Mouse (Mus musculus): Measurements from ENCODE around the gene Trim75. TPM values are rescaled to one million over a fixed set of nuclear protein-coding genes. Genes with fewer than 3 reads are reported as not detected.
A peak's percentile ranks its signal among the peaks of the same experiment; 100 is the strongest.
"Not testable (repeated sequence)": the region's sequence is repeated elsewhere in the genome, so short reads cannot be mapped to it uniquely, and the experiment has no call there.

The Trim75 gene
- total RNA-seq (2021), result not detected
- long read RNA-seq, experiment 1, result 0 reads
- long read RNA-seq, experiment 2, result 0 reads

GRCm38 (mm10) chr8:64987731-64988130 lies at the start of gene Trim75:
TSS of gene Trim75 (minus strand) at chr8:64987831.
- DNase-seq (ENCODE audit: low spot score in 2 of 2), result no peak

- DNase-seq (ENCODE audit: low spot score in 2 of 2), result no peak
Observed at GRCm38 (mm10) chr8:65037117-65037533, 49.5 kb upstream of the Trim75 start, which contains the start of gene Apela. TSS of gene Apela (minus strand) at chr8:65037336.

- DNase-seq (ENCODE audit: low spot score in 2 of 2), result no peak
Observed at GRCm38 (mm10) chr8:65034136-65034535, 46.5 kb upstream of the Trim75 start.

GRCm38 (mm10) chr8:65033056-65033455 lies 45.4 kb upstream of the Trim75 start:
- DNase-seq (ENCODE audit: low spot score in 2 of 2), result no peak

- no peak for DNase-seq (ENCODE audit: low spot score in 2 of 2)
Observed at GRCm38 (mm10) chr8:65032107-65032506, 44.5 kb upstream of the Trim75 start.

GRCm38 (mm10) chr8:65030735-65031485 lies 43.3 kb upstream of the Trim75 start:
- no peak for DNase-seq (ENCODE audit: low spot score in 2 of 2)

GRCm38 (mm10) chr8:65029776-65030175 lies 42.1 kb upstream of the Trim75 start:
- no peak for DNase-seq (ENCODE audit: low spot score in 2 of 2)

GRCm38 (mm10) chr8:65028959-65029686 lies 41.5 kb upstream of the Trim75 start:
- DNase-seq (ENCODE audit: low spot score in 2 of 2), result no peak

- peak; percentile 20 to 38 for DNase-seq (ENCODE audit: low spot score in 2 of 2)
Observed at GRCm38 (mm10) chr8:65022485-65022884, 34.9 kb upstream of the Trim75 start.

GRCm38 (mm10) chr8:65018423-65018822 lies 30.8 kb upstream of the Trim75 start, which contains the start of the genes Trim61 and Trim60:
TSS of gene Trim61 (minus strand) at chr8:65018523.
TSS of gene Trim60 (minus strand) at chr8:65018584.
- no peak for DNase-seq (ENCODE audit: low spot score in 2 of 2)

- not testable (repeated sequence) for DNase-seq (ENCODE audit: low spot score in 2 of 2)
Observed at GRCm38 (mm10) chr8:65007616-65008015, 20.0 kb upstream of the Trim75 start.

GRCm38 (mm10) chr8:64998806-64999365 lies 11.3 kb upstream of the Trim75 start:
- no peak for DNase-seq (ENCODE audit: low spot score in 2 of 2)

- DNase-seq (ENCODE audit: low spot score in 2 of 2), result no peak
Observed at GRCm38 (mm10) chr8:64983150-64983897, 4.3 kb downstream of the Trim75 start.

GRCm38 (mm10) chr8:64962836-64963235 lies 24.8 kb downstream of the Trim75 start:
- DNase-seq (ENCODE audit: low spot score in 2 of 2), result no peak

GRCm38 (mm10) chr8:64959025-64959424 lies 28.6 kb downstream of the Trim75 start:
- DNase-seq (ENCODE audit: low spot score in 2 of 2), result no peak

GRCm38 (mm10) chr8:64952101-64952500 lies 35.5 kb downstream of the Trim75 start:
- DNase-seq (ENCODE audit: low spot score in 2 of 2), result no peak

GRCm38 (mm10) chr8:64948371-64948770 lies 39.3 kb downstream of the Trim75 start:
- DNase-seq (ENCODE audit: low spot score in 2 of 2), result no peak

- no peak for DNase-seq (ENCODE audit: low spot score in 2 of 2)
Observed at GRCm38 (mm10) chr8:64947698-64948034, 40.0 kb downstream of the Trim75 start.

GRCm38 (mm10) chr8:64946820-64947697 lies 40.6 kb downstream of the Trim75 start, which contains the start of gene Tmem192:
TSS of gene Tmem192 (plus strand) at chr8:64947185.
- peak; percentile 91 to 94 for DNase-seq (ENCODE audit: low spot score in 2 of 2)

GRCm38 (mm10) chr8:64946441-64946819 lies 41.2 kb downstream of the Trim75 start:
- no peak for DNase-seq (ENCODE audit: low spot score in 2 of 2)
